Mouse (Mus musculus): ENCODE results near the gene Jagn1. TPM values are rescaled to one million over a fixed set of nuclear protein-coding genes. Genes with fewer than 3 reads are reported as not detected.
A peak's percentile ranks its signal among the peaks of the same experiment; 100 is the strongest.

The Jagn1 gene
- total RNA-seq, 2 experiments from 2014 or later: 28.6 to 32.4 TPM

GRCm38 (mm10) chr6:113468512-113468911 lies 26.1 kb downstream of the Jagn1 start:
- intact Hi-C loops (cut with DNase I; ENCODE audit: low total_unique reads): loop anchor here (5.0 kb wide), 1 partner anchor 41 kb away; no protein-coding TSS in a partner anchor
- no peak for DNase-seq

- intact Hi-C loops (cut with DNase I; ENCODE audit: low total_unique reads): loop anchor here (5.0 kb wide), 1 partner anchor 42 kb away; no protein-coding TSS in a partner anchor
Measured at GRCm38 (mm10) chr6:113469021-113469420, 26.7 kb downstream of the Jagn1 start.

GRCm38 (mm10) chr6:113469432-113469831 lies 27.1 kb downstream of the Jagn1 start:
- intact Hi-C loops (cut with DNase I; ENCODE audit: low total_unique reads): loop anchor here (5.0 kb wide), 1 partner anchor 42 kb away; no protein-coding TSS in a partner anchor
- DNase-seq: peak; percentile 82

More at GRCm38 (mm10) chr6:113469021-113469420, 26.7 kb downstream of the Jagn1 start:
- peak; percentile 61 for DNase-seq

GRCm38 (mm10) chr6:113471297-113471936 lies 29.0 kb downstream of the Jagn1 start, which contains the start of gene Il17rc:
Gene Il17rc, plus strand, starts transcription at chr6:113471427.
- peak; percentile 76 for DNase-seq
- intact Hi-C loops (cut with DNase I; ENCODE audit: low total_unique reads): no loop called here

- intact Hi-C loops (cut with DNase I; ENCODE audit: low total_unique reads): no loop called here
- no peak for DNase-seq
Measured at GRCm38 (mm10) chr6:113472061-113472460, 29.7 kb downstream of the Jagn1 start.

- intact Hi-C loops (cut with DNase I; ENCODE audit: low total_unique reads): no loop called here
- DNase-seq: no peak
Measured at GRCm38 (mm10) chr6:113473246-113473645, 30.9 kb downstream of the Jagn1 start.

- DNase-seq: no peak
- intact Hi-C loops (cut with DNase I; ENCODE audit: low total_unique reads): no loop called here
Measured at GRCm38 (mm10) chr6:113473715-113474114, 31.3 kb downstream of the Jagn1 start.

GRCm38 (mm10) chr6:113477353-113477752 lies 35.0 kb downstream of the Jagn1 start:
- intact Hi-C loops (cut with DNase I; ENCODE audit: low total_unique reads): no loop called here
- DNase-seq: no peak

- no peak for DNase-seq
Measured at GRCm38 (mm10) chr6:113478906-113479305, 36.5 kb downstream of the Jagn1 start.

GRCm38 (mm10) chr6:113480555-113481373 lies 38.4 kb downstream of the Jagn1 start:
- DNase-seq: no peak
- intact Hi-C loops (cut with DNase I; ENCODE audit: low total_unique reads): no loop called here

More at GRCm38 (mm10) chr6:113478906-113479305, 36.5 kb downstream of the Jagn1 start:
- intact Hi-C loops (cut with DNase I; ENCODE audit: low total_unique reads): no loop called here

GRCm38 (mm10) chr6:113482477-113483099 lies 40.2 kb downstream of the Jagn1 start:
- intact Hi-C loops (cut with DNase I; ENCODE audit: low total_unique reads): no loop called here

GRCm38 (mm10) chr6:113483100-113483615 lies 40.8 kb downstream of the Jagn1 start, which contains the start of gene Creld1:
Gene Creld1, plus strand, starts transcription at chr6:113483297.
- intact Hi-C loops (cut with DNase I; ENCODE audit: low total_unique reads): no loop called here
- DNase-seq: peak; percentile 94

More at GRCm38 (mm10) chr6:113482477-113483099, 40.2 kb downstream of the Jagn1 start:
- DNase-seq: peak; percentile 48

GRCm38 (mm10) chr6:113483729-113484128 lies 41.4 kb downstream of the Jagn1 start:
- intact Hi-C loops (cut with DNase I; ENCODE audit: low total_unique reads): no loop called here

GRCm38 (mm10) chr6:113487125-113487576 lies 44.8 kb downstream of the Jagn1 start:
- intact Hi-C loops (cut with DNase I; ENCODE audit: low total_unique reads): no loop called here
- DNase-seq: no peak

More at GRCm38 (mm10) chr6:113483729-113484128, 41.4 kb downstream of the Jagn1 start:
- no peak for DNase-seq

- no peak for DNase-seq
- intact Hi-C loops (cut with DNase I; ENCODE audit: low total_unique reads): no loop called here
Measured at GRCm38 (mm10) chr6:113489410-113489809, 47.0 kb downstream of the Jagn1 start.

- intact Hi-C loops (cut with DNase I; ENCODE audit: low total_unique reads): no loop called here
Measured at GRCm38 (mm10) chr6:113492101-113492864, 49.9 kb downstream of the Jagn1 start.

GRCm38 (mm10) chr6:113494258-113494788 lies 52.0 kb downstream of the Jagn1 start:
- peak; percentile 82 for DNase-seq
- intact Hi-C loops (cut with DNase I; ENCODE audit: low total_unique reads): no loop called here

More at GRCm38 (mm10) chr6:113492101-113492864, 49.9 kb downstream of the Jagn1 start:
- no peak for DNase-seq

GRCm38 (mm10) chr6:113495071-113495675 lies 52.8 kb downstream of the Jagn1 start:
- intact Hi-C loops (cut with DNase I; ENCODE audit: low total_unique reads): no loop called here

More at GRCm38 (mm10) chr6:113495071-113495675, 52.8 kb downstream of the Jagn1 start:
- DNase-seq: peak; percentile 43
